In genomic region chr5:16869309-16869915, GRCm38 (mm10) we compare ENCODE assay signal across 8 mouse cellular contexts.
DNase-seq lines count a peak whose midpoint lies in the region; ATAC-seq and TF ChIP-seq lines count a peak whose summit lies in the region.

No protein-coding gene starts in this region.

- no peaks in the 10 kb centered on the region for H3K27me3 ChIP-seq in kidney, adult 2 months (replicated peaks; ENCODE audit: control insufficient read depth, insufficient read depth, low read length)
- H3K27me3 ChIP-seq in embryonic facial prominence, embryonic 14.5 days (replicated peaks; ENCODE audit: control insufficient read depth, insufficient read depth, low read length), result no peaks in the 10 kb centered on the region
- H3K27me3 ChIP-seq in midbrain, embryonic 14.5 days (ENCODE audit: control insufficient read depth, insufficient read depth, low read length), result no peaks in the 10 kb centered on the region

- H3K4me3 ChIP-seq in kidney, adult 2 months (ENCODE audit: insufficient read depth, low read depth, low read length), result no peak overlapping the region
- no peak overlapping the region for H3K4me3 ChIP-seq in embryonic facial prominence, embryonic 14.5 days (ENCODE audit: low read depth, low read length)
- H3K4me3 ChIP-seq in midbrain, embryonic 14.5 days (replicated peaks; ENCODE audit: low read depth, low read length), result no peak overlapping the region

- no peaks in the 10 kb centered on the region for H3K9me3 ChIP-seq in embryonic facial prominence, embryonic 14.5 days (ENCODE audit: control insufficient read depth, low read length)
- H3K9me3 ChIP-seq in midbrain, embryonic 14.5 days (ENCODE audit: control insufficient read depth, low read length), result no peaks in the 10 kb centered on the region

- H3K27ac ChIP-seq in kidney, adult 2 months (ENCODE audit: insufficient read depth, low read depth, low read length), result no peak overlapping the region
- no peak overlapping the region for H3K27ac ChIP-seq in embryonic facial prominence, embryonic 14.5 days (replicated peaks; ENCODE audit: low read depth, low read length)
- H3K27ac ChIP-seq in midbrain, embryonic 14.5 days (replicated peaks; ENCODE audit: low read depth, low read length), result no peak overlapping the region

- H3K9ac ChIP-seq in embryonic facial prominence, embryonic 14.5 days (ENCODE audit: low read depth, low read length), result no peak overlapping the region
- no peak overlapping the region for H3K9ac ChIP-seq in midbrain, embryonic 14.5 days (replicated peaks; ENCODE audit: low read length)

- no peaks in the 10 kb centered on the region for H3K4me1 ChIP-seq in kidney, adult 2 months (ENCODE audit: control insufficient read depth, insufficient read depth, low read length)
- no peaks in the 10 kb centered on the region for H3K4me1 ChIP-seq in embryonic facial prominence, embryonic 14.5 days (ENCODE audit: control insufficient read depth, insufficient read depth, low read length)
- H3K4me1 ChIP-seq in midbrain, embryonic 14.5 days (ENCODE audit: control insufficient read depth, insufficient read depth, low read length), result no peaks in the 10 kb centered on the region

- H3K36me3 ChIP-seq in kidney, adult 2 months (ENCODE audit: control insufficient read depth, insufficient read depth, low read length), result no peaks in the 10 kb centered on the region
- no peaks in the 10 kb centered on the region for H3K36me3 ChIP-seq in embryonic facial prominence, embryonic 14.5 days (ENCODE audit: control insufficient read depth, insufficient read depth, low read length)
- no peaks in the 10 kb centered on the region for H3K36me3 ChIP-seq in midbrain, embryonic 14.5 days (ENCODE audit: control insufficient read depth, insufficient read depth, low read length)

- H3K4me2 ChIP-seq in embryonic facial prominence, embryonic 14.5 days (ENCODE audit: low read depth, low read length), result no peak overlapping the region
- H3K4me2 ChIP-seq in midbrain, embryonic 14.5 days (ENCODE audit: low read length), result no peak overlapping the region

- DNase-seq in kidney, adult 2 months, result peak; percentile 27
- no peak for DNase-seq in kidney, adult 11 months
- DNase-seq in adrenal gland, adult 18-20 months (ENCODE audit: low spot score in 2 of 2), result peak; percentile 23 to 45
- DNase-seq in embryonic facial prominence, embryonic 14.5 days (ENCODE audit: low spot score), result peak; percentile 79
- peak; percentile 37 for DNase-seq in hindlimb bud, embryonic 11.5 days (ENCODE audit: extremely low spot score, low read depth, low spot score)
- DNase-seq in left cerebral cortex, adult 8-10 months (ENCODE audit: low spot score in 2 of 2), result peak; percentile 4 to 19
- peak; percentile 90 for DNase-seq in midbrain, embryonic 14.5 days
- DNase-seq in spleen, adult 18-20 months, result no peak

- 0 out of 2 replicates have a peak, but pooled peaks have one; percentile 21 for TF ChIP-seq CTCF in kidney, adult 2 months (conservative IDR thresholded peaks at IDR 0.05; ENCODE audit: insufficient read depth, insufficient read length, low read depth, low read length)

- ATAC-seq in embryonic facial prominence, embryonic 14.5 days (ENCODE audit: low read depth), result peak; percentile 65; the same call in 1 of the 2 replicates
- peak; percentile 66; the same call in 1 of the 2 replicates for ATAC-seq in midbrain, embryonic 14.5 days (ENCODE audit: low FRiP score, low TSS enrichment)

- 51% methylated on average over 2 of the region's 2 CpGs for WGBS in kidney, adult 2 months
- 49% methylated on average over 2 of the region's 2 CpGs for WGBS in embryonic facial prominence, embryonic 14.5 days
- 60% methylated on average over 2 of the region's 2 CpGs for WGBS in midbrain, embryonic 14.5 days

- no peak for TF ChIP-seq POLR2A in kidney, adult 2 months (IDR thresholded peaks at IDR 0.05; ENCODE audit: low read depth, low read length)

Comparison
In these comparisons a context has a peak if more than half of its experiments do, and no peak if none do; other contexts are left out.
1. DNase-seq: peak in kidney, adult 2 months (single experiment), adrenal gland, adult 18-20 months (2 of 2), embryonic facial prominence, embryonic 14.5 days (single experiment), hindlimb bud, embryonic 11.5 days (single experiment), left cerebral cortex, adult 8-10 months (2 of 2) and midbrain, embryonic 14.5 days (single experiment); none in kidney, adult 11 months (single experiment) and spleen, adult 18-20 months (0 of 2).